Mouse (Mus musculus) myocyte (in vitro differentiated cells): ENCODE results near the gene Nsd1. TPM values are rescaled to one million over a fixed set of nuclear protein-coding genes. Genes with fewer than 3 reads are reported as not detected.

Source experiments
- H3K27me3 ChIP-seq: one replicate; pipeline ENCODE4 v1.6.1; 2011; ENCODE audit not compliant: control insufficient read depth, insufficient read depth, insufficient read length
- H3K36me3 ChIP-seq: one replicate; pipeline ENCODE4 v1.6.1; 2011; ENCODE audit not compliant: control insufficient read depth, insufficient read depth
- H3K4me2 ChIP-seq: one replicate; pipeline ENCODE4 v1.6.1; 2011; ENCODE audit warnings: low read depth, control low read depth
- H3K4me3 ChIP-seq: one replicate; pipeline ENCODE4 v1.5.1; 2011; ENCODE audit warnings: mild to moderate bottlenecking, control low read depth, moderate library complexity
- H3K79me2 ChIP-seq: one replicate; pipeline ENCODE4 v1.6.1; 2011; ENCODE audit not compliant: control insufficient read depth, insufficient read depth
- H3ac ChIP-seq: one replicate; pipeline ENCODE4 v1.6.1; 2011; ENCODE audit not compliant: control insufficient read depth, insufficient read length
- CEBPB ChIP-seq: IDR thresholded peaks from 2 replicates; pipeline ENCODE4 v1.6.1; 2011; ENCODE audit warnings: mild to moderate bottlenecking, moderate library complexity; ENCODE audit not compliant: poor library complexity, insufficient read depth, severe bottlenecking
- E2F4 ChIP-seq: IDR thresholded peaks from one replicate; pipeline ENCODE4 v1.6.1; 2011; ENCODE audit warnings: mild to moderate bottlenecking, control low read depth, moderate library complexity; ENCODE audit not compliant: insufficient read depth
- MAX ChIP-seq: IDR thresholded peaks from one replicate; pipeline ENCODE4 v1.6.1; 2011; ENCODE audit warnings: low read depth, mild to moderate bottlenecking, control low read depth
- MYOD1 ChIP-seq, 3 experiments: IDR thresholded peaks; one replicate each; pipeline ENCODE4 v1.6.1; 2011; ENCODE audit warnings: control low read depth in 2 of 3, low read depth in 2 of 3, mild to moderate bottlenecking in 2 of 3, moderate library complexity in 1 of 3; ENCODE audit not compliant: insufficient read length in 2 of 3, control insufficient read depth in 1 of 3
- MYOG ChIP-seq, 3 experiments: IDR thresholded peaks; one replicate each; pipeline ENCODE4 v1.6.1; 2011; ENCODE audit warnings: control low read depth in 2 of 3, low read depth in 2 of 3, mild to moderate bottlenecking in 2 of 3; ENCODE audit not compliant: insufficient read length in 2 of 3, control insufficient read depth in 1 of 3, insufficient read depth in 1 of 3
- POLR2A ChIP-seq: IDR thresholded peaks from one replicate; pipeline ENCODE4 v1.6.1; 2011; ENCODE audit warnings: low read depth, mild to moderate bottlenecking, control low read depth, moderate library complexity; ENCODE audit not compliant: insufficient read length
- POLR2AphosphoS2 ChIP-seq: IDR thresholded peaks from one replicate; pipeline ENCODE4 v1.6.1; 2011; ENCODE audit warnings: low read depth, control low read depth; ENCODE audit not compliant: insufficient read length
- REST ChIP-seq: IDR thresholded peaks from one replicate; pipeline ENCODE4 v1.6.1; 2011; ENCODE audit warnings: mild to moderate bottlenecking, control low read depth, moderate library complexity; ENCODE audit not compliant: insufficient read depth, insufficient read length
- SRF ChIP-seq: IDR thresholded peaks from one replicate; pipeline ENCODE4 v1.6.1; 2011; ENCODE audit warnings: low read depth; ENCODE audit not compliant: control insufficient read depth, insufficient read length
- TCF12 ChIP-seq: IDR thresholded peaks from one replicate; pipeline ENCODE4 v1.6.1; 2011; ENCODE audit warnings: mild to moderate bottlenecking, control low read depth; ENCODE audit not compliant: poor library complexity, insufficient read depth, severe bottlenecking
- TCF3 ChIP-seq: IDR thresholded peaks from one replicate; pipeline ENCODE4 v1.6.1; 2011; ENCODE audit warnings: low read depth, control low read depth; ENCODE audit not compliant: insufficient read length
- USF1 ChIP-seq: IDR thresholded peaks from one replicate; pipeline ENCODE4 v1.6.1; 2011; ENCODE audit warnings: low read depth, mild to moderate bottlenecking, control low read depth, moderate library complexity
- polyA plus RNA-seq: library from polyadenylated mRNA; unstranded; fragments of >200 nt; fragmentation: generic; extraction: Trizol; gene quantifications from one replicate; pipeline ENCODE4 v1.2.1, GENCODE M21; 2012; ENCODE audit warnings: missing spikeins

Nsd1 gene
- polyA plus RNA-seq, 1 experiment = 10.2 TPM

GRCm38 (mm10) chr13:55261521-55261920 is 51.9 kb downstream of the Nsd1 start:
- Histone ChIP-seq H3K36me3 (peaks cover 38% of the 10 kb centered on the region), H3K79me2 (peaks cover 38% of the 10 kb centered on the region)
- no peak for TF ChIP-seq TCF12
- TF ChIP-seq MYOG (IDR thresholded peaks at IDR 0.05; ENCODE audit: control insufficient read depth in 1 of 3, insufficient read depth in 1 of 3, insufficient read length in 2 of 3, low read depth in 2 of 3) = no peak
- TF ChIP-seq TCF3 = no peak
- no peak for TF ChIP-seq USF1
- no peak for TF ChIP-seq POLR2A
- TF ChIP-seq SRF = no peak
- no peak for TF ChIP-seq CEBPB
- TF ChIP-seq POLR2AphosphoS2 = no peak
- no peak for TF ChIP-seq E2F4
- no peak for TF ChIP-seq MAX
- no peak for TF ChIP-seq MYOD1 (IDR thresholded peaks at IDR 0.05; ENCODE audit: control insufficient read depth in 1 of 3, insufficient read length in 2 of 3, low read depth in 2 of 3)
- no peak for TF ChIP-seq REST

DNA sequence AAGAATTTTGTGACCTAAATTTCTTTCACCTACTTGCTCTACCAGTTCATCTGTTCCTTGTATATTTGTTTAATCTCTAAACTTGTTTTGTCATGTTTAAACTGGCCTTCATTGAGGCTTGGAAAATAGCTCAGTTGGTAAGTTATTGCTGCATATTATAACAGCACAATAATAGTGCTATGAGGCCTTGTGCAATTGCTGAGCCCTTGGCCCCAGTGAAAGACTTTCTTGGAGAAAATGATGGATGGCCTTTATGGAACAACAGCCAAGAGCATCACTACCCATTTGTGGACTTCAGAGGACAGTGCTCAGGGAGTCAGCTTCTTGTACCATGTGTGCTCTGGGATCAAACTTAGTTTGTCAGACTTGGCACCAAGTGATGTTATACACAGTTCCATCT is 52.5 kb downstream of the Nsd1 start:
- TF ChIP-seq MYOD1 (IDR thresholded peaks at IDR 0.05; ENCODE audit: control insufficient read depth in 1 of 3, insufficient read length in 2 of 3, low read depth in 2 of 3) = no peak
- TF ChIP-seq USF1 = no peak
- no peak for TF ChIP-seq POLR2AphosphoS2
- TF ChIP-seq CEBPB = no peak
- no peak for TF ChIP-seq TCF3
- no peak for TF ChIP-seq MAX
- Histone ChIP-seq H3K79me2 (peaks cover 32% of the 10 kb centered on the region), H3K36me3 (peaks cover 38% of the 10 kb centered on the region), H3K4me2 (no peak overlapping the region), H3K27me3 (no peaks in the 10 kb centered on the region), H3K4me3 (no peak overlapping the region), H3ac (no peak overlapping the region)

More at GRCm38 (mm10) chr13:55261521-55261920, 51.9 kb downstream of the Nsd1 start:
- no peak overlapping the region for H3K4me2 ChIP-seq
- no peak overlapping the region for H3ac ChIP-seq
- no peak overlapping the region for H3K4me3 ChIP-seq
- H3K27me3 ChIP-seq = no peaks in the 10 kb centered on the region

DNA sequence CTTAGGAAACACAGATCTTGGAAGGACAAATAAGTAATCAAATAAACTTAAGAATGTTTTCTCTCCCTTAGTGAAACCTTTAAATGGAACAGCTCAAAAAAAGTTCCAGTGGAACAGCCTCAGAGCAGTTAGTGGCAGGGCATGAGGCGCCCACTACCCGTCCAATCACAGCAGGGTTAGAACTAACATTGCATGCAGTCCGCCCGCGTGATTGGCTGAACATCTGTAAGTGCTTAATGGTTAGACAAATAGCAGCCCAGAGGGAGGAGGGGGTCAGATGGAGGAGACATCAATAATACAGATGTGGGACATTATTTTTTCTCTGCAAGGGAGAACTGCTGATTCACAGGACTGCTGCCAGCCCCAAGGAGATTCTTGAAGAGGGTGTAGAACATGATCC is 67.6 kb downstream of the Nsd1 start:
- Histone ChIP-seq H3K36me3 (peaks cover 48% of the 10 kb centered on the region), H3K4me3 (no peak overlapping the region), H3K4me2 (no peak overlapping the region), H3K79me2 (no peaks in the 10 kb centered on the region), H3ac (no peak overlapping the region), H3K27me3 (no peaks in the 10 kb centered on the region)
- TF ChIP-seq MYOD1 (IDR thresholded peaks at IDR 0.05; ENCODE audit: control insufficient read depth in 1 of 3, insufficient read length in 2 of 3, low read depth in 2 of 3) (no peak), MAX (no peak)

- TF ChIP-seq MAX (no peak), REST (no peak), USF1 (no peak), CEBPB (no peak), TCF12 (no peak), POLR2AphosphoS2 (no peak), TCF3 (no peak), POLR2A (no peak), SRF (no peak), E2F4 (no peak), MYOD1 (IDR thresholded peaks at IDR 0.05; ENCODE audit: control insufficient read depth in 1 of 3, insufficient read length in 2 of 3, low read depth in 2 of 3) (no peak), MYOG (IDR thresholded peaks at IDR 0.05; ENCODE audit: control insufficient read depth in 1 of 3, insufficient read depth in 1 of 3, insufficient read length in 2 of 3, low read depth in 2 of 3) (no peak)
- Histone ChIP-seq H3K27me3 (no peaks in the 10 kb centered on the region), H3K36me3 (peaks cover 46% of the 10 kb centered on the region)
Measured at GRCm38 (mm10) chr13:55277646-55278045, 68.1 kb downstream of the Nsd1 start.

GRCm38 (mm10) chr13:55288854-55289253 is 79.3 kb downstream of the Nsd1 start:
- H3K4me2 ChIP-seq = no peak overlapping the region
- no peak overlapping the region for H3K4me3 ChIP-seq
- H3K27me3 ChIP-seq = no peaks in the 10 kb centered on the region
- TF ChIP-seq TCF3 (no peak), USF1 (no peak), MYOD1 (IDR thresholded peaks at IDR 0.05; ENCODE audit: control insufficient read depth in 1 of 3, insufficient read length in 2 of 3, low read depth in 2 of 3) (no peak), MYOG (IDR thresholded peaks at IDR 0.05; ENCODE audit: control insufficient read depth in 1 of 3, insufficient read depth in 1 of 3, insufficient read length in 2 of 3, low read depth in 2 of 3) (no peak), MAX (no peak), REST (no peak), POLR2AphosphoS2 (no peak), POLR2A (no peak), E2F4 (no peak), SRF (no peak), CEBPB (no peak), TCF12 (no peak)
- H3K79me2 ChIP-seq = no peaks in the 10 kb centered on the region
- H3K36me3 ChIP-seq = peaks cover 42% of the 10 kb centered on the region
- H3ac ChIP-seq = no peak overlapping the region

More at GRCm38 (mm10) chr13:55277646-55278045, 68.1 kb downstream of the Nsd1 start:
- Histone ChIP-seq H3K4me2 (no peak overlapping the region), H3ac (no peak overlapping the region), H3K79me2 (no peaks in the 10 kb centered on the region), H3K4me3 (no peak overlapping the region)
